13 mouse cellular contexts compared by ENCODE assay signal in genomic region chr15:87476247-87476646, GRCm38 (mm10).
DNase-seq lines count a peak whose midpoint lies in the region.
"Had no signal": no experiment of that assay in that cellular context is flagged by ENCODE, and none has a peak within 500 bp of the region (broad histone marks: within the 10 kb centered on the region; RNA-seq: fewer than 3 reads in every experiment).

No protein-coding gene starts in this region.

- DNase-seq in gastrocnemius, postnatal 10 days = peak; percentile 19
- DNase-seq in gastrocnemius, adult 18-20 months (ENCODE audit: low spot score) = no peak
- DNase-seq in kidney, postnatal 4 days = peak; percentile 16 to 22
- DNase-seq in kidney, postnatal 25 days = no peak
- peak; percentile 6 for DNase-seq in embryo, embryonic 10.5 days (ENCODE audit: low spot score)
- DNase-seq in adrenal gland, adult 18-20 months (ENCODE audit: low spot score in 2 of 2) = no peak
- no peak for DNase-seq in cerebellum, postnatal 4 days (ENCODE audit: low spot score in 2 of 2)
- DNase-seq: adrenal gland, postnatal 10 days; kidney, adult 11 months; layer of hippocampus, postnatal 36 days; lung, adult 2 months; midbrain, embryonic 14.5 days; thymus, postnatal 36 days had no signal

Comparison
In these comparisons a context has a peak if more than half of its experiments do, and no peak if none do; other contexts are left out.
1. DNase-seq: peak in gastrocnemius, postnatal 10 days (single experiment), kidney, postnatal 4 days (2 of 2) and embryo, embryonic 10.5 days (single experiment); none in gastrocnemius, adult 18-20 months (single experiment), kidney, postnatal 25 days (0 of 2), adrenal gland, adult 18-20 months (0 of 2) and cerebellum, postnatal 4 days (0 of 2).